Mouse (Mus musculus) stomach, embryonic 15.5 days (tissue): ENCODE results near the gene Homer2. TPM values are rescaled to one million over a fixed set of nuclear protein-coding genes. Genes with fewer than 3 reads are reported as not detected.

ENCODE experiments used
- ATAC-seq: fragments of 200-750 bp; cut with Nextera tagmentation; 2 replicates; pipeline ENCODE4 v1.8.0; 2017; ENCODE audit warnings: low read depth, moderate number of reproducible peaks, moderate TSS enrichment; ENCODE audit not compliant: insufficient read depth, low FRiP score
- H3K27ac ChIP-seq: fragments of 300-500 bp; sonication (generic); 2 replicates; pipeline ENCODE4 v1.5.1; 2015; ENCODE audit warnings: mild to moderate bottlenecking, inconsistent platforms
- H3K27me3 ChIP-seq: fragments of 300-500 bp; sonication (generic); replicated peaks from 2 replicates; pipeline ENCODE4 v1.6.1; 2015; ENCODE audit warnings: inconsistent platforms
- H3K36me3 ChIP-seq: fragments of 300-500 bp; sonication (generic); 2 replicates; pipeline ENCODE4 v1.6.1; 2015; ENCODE audit warnings: inconsistent platforms
- H3K4me1 ChIP-seq: fragments of 300-500 bp; sonication (generic); 2 replicates; pipeline ENCODE4 v1.6.1; 2015; ENCODE audit warnings: inconsistent platforms
- H3K4me2 ChIP-seq: fragments of 300-500 bp; sonication (generic); 2 replicates; pipeline ENCODE4 v1.6.1; 2015; ENCODE audit warnings: mild to moderate bottlenecking, inconsistent platforms
- H3K4me3 ChIP-seq: fragments of 300-500 bp; sonication (generic); replicated peaks from 2 replicates; pipeline ENCODE4 v1.5.1; 2015; ENCODE audit warnings: inconsistent platforms
- H3K9ac ChIP-seq: fragments of 300-500 bp; sonication (generic); 2 replicates; pipeline ENCODE4 v1.6.1; 2015; ENCODE audit warnings: inconsistent platforms
- H3K9me3 ChIP-seq: fragments of 300-500 bp; sonication (generic); 2 replicates; pipeline ENCODE4 v1.6.1; 2016; ENCODE audit warnings: inconsistent platforms
- WGBS: fragments of 180-500 bp; shearing (Covaris S2); methylation state at CpG from one replicate; pipeline ENCODE4 v1.1.7; 2015; 5-methylcytosine and 5-hydroxymethylcytosine counted together
- polyA plus RNA-seq: library from polyadenylated mRNA; unstranded; fragments of >200 nt; fragmentation: Nextera tagmentation; extraction: Ambion mirVana; gene quantifications from 2 replicates; pipeline ENCODE4 v1.2.1, GENCODE M21; 2015

The Homer2 gene
- polyA plus RNA-seq, 1 experiment from 2014 or later: 37.9 TPM

DNA sequence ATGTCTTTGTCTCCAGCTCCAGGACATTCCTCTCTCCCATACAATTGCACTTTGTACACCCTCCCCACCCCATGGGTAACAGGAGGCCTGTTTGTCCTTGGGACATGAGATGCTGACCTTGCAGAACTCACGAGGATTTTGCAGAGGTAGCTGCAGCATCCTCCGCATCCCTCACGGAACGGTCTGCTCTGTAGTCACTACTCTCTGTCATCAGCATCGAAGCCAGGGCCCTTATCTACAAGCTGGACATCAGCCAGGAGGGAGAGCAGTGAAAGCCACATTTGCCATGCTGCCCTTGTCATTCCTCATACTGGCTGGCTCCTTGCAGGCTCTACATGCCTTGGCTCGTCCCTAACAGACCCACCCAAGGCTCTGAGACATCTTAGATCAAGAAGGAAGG lies 66.2 kb downstream of the Homer2 start:
- Histone ChIP-seq H3K36me3 (no peaks in the 10 kb centered on the region), H3K4me3 (no peak overlapping the region), H3K9ac (no peak overlapping the region), H3K27ac (no peak overlapping the region), H3K4me1 (no peaks in the 10 kb centered on the region), H3K9me3 (no peaks in the 10 kb centered on the region), H3K4me2 (no peak overlapping the region), H3K27me3 (no peaks in the 10 kb centered on the region)
- ATAC-seq: no peak
- WGBS: 69% methylated on average over 6 of the region's 6 CpGs

DNA sequence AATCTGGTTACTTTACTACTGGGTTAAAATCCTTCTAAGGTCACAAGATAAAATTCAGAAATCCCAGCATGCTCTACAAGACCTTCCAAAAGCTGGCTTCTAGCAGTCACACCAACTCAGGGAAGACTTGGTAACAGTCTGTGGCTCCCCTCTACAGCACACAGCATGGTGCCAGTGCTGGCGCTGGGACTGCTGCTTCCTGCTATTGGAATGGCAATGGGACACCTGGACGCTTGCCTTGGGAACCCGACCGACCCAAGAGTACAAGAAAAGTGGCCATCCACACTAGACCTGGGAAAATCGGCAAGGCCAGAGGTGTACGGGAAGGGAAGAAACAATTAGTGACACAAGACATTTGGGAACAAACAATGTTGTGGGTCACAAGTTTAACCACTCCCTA lies 74.7 kb downstream of the Homer2 start:
- ATAC-seq: no peak
- H3K4me1 ChIP-seq: no peaks in the 10 kb centered on the region
- WGBS: 82% methylated on average over 6 of the region's 6 CpGs
- no peak overlapping the region for H3K4me2 ChIP-seq
- no peak overlapping the region for H3K27ac ChIP-seq
- H3K36me3 ChIP-seq: no peaks in the 10 kb centered on the region
- no peak overlapping the region for H3K9ac ChIP-seq
- no peak overlapping the region for H3K4me3 ChIP-seq
- no peaks in the 10 kb centered on the region for H3K9me3 ChIP-seq
- H3K27me3 ChIP-seq: no peaks in the 10 kb centered on the region

- H3K4me2 ChIP-seq: no peak overlapping the region
- H3K4me3 ChIP-seq: no peak overlapping the region
- H3K36me3 ChIP-seq: no peaks in the 10 kb centered on the region
- H3K27ac ChIP-seq: no peak overlapping the region
- H3K9me3 ChIP-seq: no peaks in the 10 kb centered on the region
- no peak for ATAC-seq
- no peak overlapping the region for H3K9ac ChIP-seq
- no peaks in the 10 kb centered on the region for H3K27me3 ChIP-seq
- H3K4me1 ChIP-seq: no peaks in the 10 kb centered on the region
- WGBS: 91% methylated on average over 8 of the region's 8 CpGs
Measured at GRCm38 (mm10) chr7:81631261-81631660, 76.1 kb downstream of the Homer2 start.

- Histone ChIP-seq H3K9ac (no peak overlapping the region), H3K4me1 (no peaks in the 10 kb centered on the region), H3K27ac (no peak overlapping the region), H3K27me3 (no peaks in the 10 kb centered on the region), H3K4me3 (no peak overlapping the region), H3K36me3 (no peaks in the 10 kb centered on the region), H3K4me2 (no peak overlapping the region), H3K9me3 (no peaks in the 10 kb centered on the region)
- WGBS: 81% methylated on average over 2 of the region's 2 CpGs
- ATAC-seq: no peak
Measured at GRCm38 (mm10) chr7:81626460-81626859, 80.9 kb downstream of the Homer2 start.

GRCm38 (mm10) chr7:81623767-81624166 lies 83.6 kb downstream of the Homer2 start:
- Histone ChIP-seq H3K4me2 (no peak overlapping the region), H3K9ac (no peak overlapping the region), H3K27me3 (no peaks in the 10 kb centered on the region), H3K27ac (no peak overlapping the region), H3K4me3 (no peak overlapping the region), H3K36me3 (no peaks in the 10 kb centered on the region), H3K4me1 (no peaks in the 10 kb centered on the region), H3K9me3 (no peaks in the 10 kb centered on the region)
- 64% methylated on average over 6 of the region's 6 CpGs for WGBS
- ATAC-seq: no peak

GRCm38 (mm10) chr7:81622793-81623192 lies 84.5 kb downstream of the Homer2 start:
- Histone ChIP-seq H3K9me3 (no peaks in the 10 kb centered on the region), H3K36me3 (no peaks in the 10 kb centered on the region), H3K27me3 (no peaks in the 10 kb centered on the region), H3K4me3 (no peak overlapping the region), H3K4me1 (no peaks in the 10 kb centered on the region), H3K9ac (no peak overlapping the region), H3K27ac (no peak overlapping the region), H3K4me2 (no peak overlapping the region)
- 85% methylated on average over 4 of the region's 4 CpGs for WGBS
- ATAC-seq: no peak

DNA sequence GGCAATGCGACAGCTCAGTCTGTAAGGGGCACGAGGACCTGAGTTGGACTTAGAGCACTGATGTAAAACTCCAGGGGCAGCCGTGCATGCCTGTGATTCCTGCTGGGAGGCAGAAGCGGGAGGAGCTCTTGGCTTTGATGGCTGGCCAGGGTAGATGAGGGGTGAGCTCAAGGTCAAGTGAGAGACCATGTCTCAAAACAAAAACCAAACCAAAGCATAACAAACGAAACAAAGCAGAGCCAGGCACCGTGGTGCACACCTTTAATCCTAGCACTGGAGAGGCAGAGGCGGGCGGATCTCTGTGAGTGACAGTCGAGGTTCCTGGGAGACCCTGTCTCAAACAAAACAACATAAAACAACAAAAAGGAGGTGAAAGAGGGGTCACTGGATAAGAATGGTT lies 92.3 kb downstream of the Homer2 start:
- Histone ChIP-seq H3K9me3 (no peaks in the 10 kb centered on the region), H3K36me3 (no peaks in the 10 kb centered on the region), H3K27me3 (no peaks in the 10 kb centered on the region), H3K4me3 (no peak overlapping the region), H3K27ac (no peak overlapping the region), H3K9ac (no peak overlapping the region), H3K4me1 (no peaks in the 10 kb centered on the region), H3K4me2 (no peak overlapping the region)
- ATAC-seq: no peak
- WGBS: 75% methylated on average over 9 of the region's 9 CpGs

GRCm38 (mm10) chr7:81612856-81613635 lies 94.3 kb downstream of the Homer2 start:
- 82% methylated on average over 13 of the region's 13 CpGs for whole genome bisulfite sequencing
- Histone ChIP-seq H3K9ac (no peak overlapping the region), H3K27ac (no peak overlapping the region), H3K4me2 (no peak overlapping the region), H3K4me1 (no peaks in the 10 kb centered on the region), H3K27me3 (no peaks in the 10 kb centered on the region), H3K36me3 (no peaks in the 10 kb centered on the region), H3K9me3 (no peaks in the 10 kb centered on the region), H3K4me3 (no peak overlapping the region)
- ATAC-seq: no peak

- 62% methylated on average over 18 of the region's 18 CpGs for WGBS
- no peak overlapping the region for H3K27ac ChIP-seq
- no peak overlapping the region for H3K4me2 ChIP-seq
- no peaks in the 10 kb centered on the region for H3K27me3 ChIP-seq
- no peaks in the 10 kb centered on the region for H3K9me3 ChIP-seq
- H3K36me3 ChIP-seq: no peaks in the 10 kb centered on the region
- H3K9ac ChIP-seq: no peak overlapping the region
- H3K4me3 ChIP-seq: no peak overlapping the region
- no peaks in the 10 kb centered on the region for H3K4me1 ChIP-seq
- ATAC-seq: no peak
Measured at GRCm38 (mm10) chr7:81610125-81610524, 97.2 kb downstream of the Homer2 start.

DNA sequence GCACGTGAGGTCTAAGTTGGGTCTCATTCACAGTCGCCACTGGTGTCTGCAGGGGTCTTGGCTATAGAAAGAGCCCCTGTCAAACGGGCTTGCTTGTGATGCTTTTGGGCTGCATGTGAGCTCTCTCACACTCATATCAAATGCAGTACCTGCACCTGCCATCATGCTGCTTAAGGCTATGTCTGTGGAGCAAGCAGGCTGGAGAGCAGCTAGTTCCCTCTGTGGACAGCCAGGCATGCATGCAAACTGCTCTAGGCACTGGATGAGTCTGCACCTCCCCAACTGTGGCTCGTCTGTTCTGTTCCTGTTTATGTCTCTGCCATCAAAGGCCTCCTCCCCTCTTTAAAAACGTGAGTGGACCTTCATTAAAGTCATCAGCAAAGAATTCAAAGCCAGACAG lies 100.9 kb downstream of the Homer2 start:
- H3K27me3 ChIP-seq: no peaks in the 10 kb centered on the region
- H3K27ac ChIP-seq: no peak overlapping the region
- no peak overlapping the region for H3K9ac ChIP-seq
- H3K9me3 ChIP-seq: no peaks in the 10 kb centered on the region
- no peaks in the 10 kb centered on the region for H3K36me3 ChIP-seq
- no peak for ATAC-seq
- no peaks in the 10 kb centered on the region for H3K4me1 ChIP-seq
- no peak overlapping the region for H3K4me3 ChIP-seq
- no peak overlapping the region for H3K4me2 ChIP-seq
- WGBS: 59% methylated on average over 5 of the region's 5 CpGs

- H3K9ac ChIP-seq: no peak overlapping the region
- no peaks in the 10 kb centered on the region for H3K36me3 ChIP-seq
- no peaks in the 10 kb centered on the region for H3K4me1 ChIP-seq
- no peak overlapping the region for H3K4me3 ChIP-seq
- no peak overlapping the region for H3K4me2 ChIP-seq
- H3K9me3 ChIP-seq: no peaks in the 10 kb centered on the region
- WGBS: 71% methylated on average over 4 of the region's 4 CpGs
- ATAC-seq: peak; percentile 68; the same call in 1 of the 2 replicates
- H3K27ac ChIP-seq: no peak overlapping the region
- no peaks in the 10 kb centered on the region for H3K27me3 ChIP-seq
Measured at GRCm38 (mm10) chr7:81605489-81605888, 101.8 kb downstream of the Homer2 start.

DNA sequence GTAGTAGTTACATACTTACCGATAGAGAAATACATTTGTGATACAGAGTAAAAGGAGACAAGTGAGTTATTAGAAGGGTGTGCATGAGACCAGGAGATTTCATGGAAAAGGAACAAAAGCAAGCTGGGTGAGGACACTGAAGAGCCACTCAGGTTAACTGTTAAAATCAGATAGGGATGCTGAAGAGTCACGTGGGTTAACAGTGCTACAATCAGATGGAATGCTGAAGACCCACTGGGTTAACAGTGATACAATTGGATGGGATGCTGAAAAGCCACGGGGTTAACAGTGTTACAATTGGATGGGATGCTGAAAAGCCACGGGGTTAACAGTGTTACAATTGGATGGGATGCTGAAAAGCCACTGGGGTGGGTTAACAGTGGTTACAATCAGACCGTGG lies 102.3 kb downstream of the Homer2 start:
- Histone ChIP-seq H3K27ac (no peak overlapping the region), H3K4me1 (no peaks in the 10 kb centered on the region), H3K36me3 (no peaks in the 10 kb centered on the region), H3K27me3 (no peaks in the 10 kb centered on the region), H3K9me3 (no peaks in the 10 kb centered on the region), H3K4me2 (no peak overlapping the region), H3K4me3 (no peak overlapping the region), H3K9ac (no peak overlapping the region)
- no peak for ATAC-seq
- WGBS: 78% methylated on average over 5 of the region's 5 CpGs
